Mouse (Mus musculus) neural tube, embryonic 14.5 days (tissue): Measurements from ENCODE around the gene N4bp2l2. TPM values are rescaled to one million over a fixed set of nuclear protein-coding genes. Genes with fewer than 3 reads are reported as not detected.
"Not testable (repeated sequence)": the region's sequence is repeated elsewhere in the genome, so short reads cannot be mapped to it uniquely, and the experiment has no call there.

ENCODE experiments used
- ATAC-seq: fragments of 200-750 bp; cut with Nextera tagmentation; 2 replicates; pipeline ENCODE4 v1.8.0; 2017; ENCODE audit warnings: low read depth, mild to moderate bottlenecking, moderate TSS enrichment, moderate library complexity
- H3K27ac ChIP-seq: fragments of 300-500 bp; sonication (generic); 2 replicates; pipeline ENCODE4 v1.5.1; 2014; ENCODE audit warnings: low read depth, mild to moderate bottlenecking, control low read depth, low read length, moderate library complexity, mixed read lengths
- H3K27me3 ChIP-seq: fragments of 300-500 bp; sonication (generic); 2 replicates; pipeline ENCODE4 v1.6.1; 2014; ENCODE audit warnings: low read length; ENCODE audit not compliant: control insufficient read depth, insufficient read depth
- H3K36me3 ChIP-seq: fragments of 300-500 bp; sonication (generic); 2 replicates; pipeline ENCODE4 v1.6.1; 2014; ENCODE audit warnings: low read length, mixed read lengths; ENCODE audit not compliant: control insufficient read depth, insufficient read depth
- H3K4me1 ChIP-seq: fragments of 300-500 bp; sonication (generic); 2 replicates; pipeline ENCODE4 v1.6.1; 2014; ENCODE audit warnings: low read length; ENCODE audit not compliant: control insufficient read depth, insufficient read depth
- H3K4me2 ChIP-seq: fragments of 300-500 bp; sonication (generic); 2 replicates; pipeline ENCODE4 v1.6.1; 2014; ENCODE audit warnings: mild to moderate bottlenecking, low read depth, low read length, control low read depth
- H3K4me3 ChIP-seq: fragments of 300-500 bp; sonication (generic); 2 replicates; pipeline ENCODE4 v1.5.1; 2014; ENCODE audit warnings: low read depth, low read length, control low read depth, mixed read lengths
- H3K9ac ChIP-seq: fragments of 300-500 bp; sonication (generic); replicated peaks from 2 replicates; pipeline ENCODE4 v1.6.1; 2014; ENCODE audit warnings: low read depth, mild to moderate bottlenecking, control low read depth, low read length, mixed read lengths
- H3K9me3 ChIP-seq: fragments of 300-500 bp; sonication (generic); 2 replicates; pipeline ENCODE4 v1.6.1; 2016; ENCODE audit warnings: low read length; ENCODE audit not compliant: control insufficient read depth
- WGBS: fragments of 180-500 bp; shearing (Covaris S2); extraction: QIAGEN DNeasy Blood & Tissue Kit; methylation state at CpG from one replicate; pipeline ENCODE4 v1.1.7; 2014; 5-methylcytosine and 5-hydroxymethylcytosine counted together
- polyA plus RNA-seq: library from polyadenylated mRNA; unstranded; fragments of >200 nt; fragmentation: Nextera tagmentation; extraction: Ambion mirVana; gene quantifications from 2 replicates; pipeline ENCODE4 v1.2.1, GENCODE M21; 2014

N4bp2l2 gene
- polyA plus RNA-seq, 1 experiment from 2014 or later: 45.4 TPM

- H3K4me2 ChIP-seq: peak overlapping the region; percentile 57
- peak overlapping the region; percentile 94; the same call in 1 of the 2 replicates for H3K9ac ChIP-seq
- H3K4me1 ChIP-seq: peaks cover 8% of the 10 kb centered on the region
- WGBS: 49% methylated on average over 6 of the region's 6 CpGs
- no peaks in the 10 kb centered on the region; the same call in 1 of the 2 replicates for H3K27me3 ChIP-seq
- no peaks in the 10 kb centered on the region for H3K9me3 ChIP-seq
- H3K36me3 ChIP-seq: no peaks in the 10 kb centered on the region
- peak overlapping the region; percentile 81 for H3K4me3 ChIP-seq
- H3K27ac ChIP-seq: no peak overlapping the region
- ATAC-seq: no peak
Observed at GRCm38 (mm10) chr5:150674866-150675265, 8.9 kb upstream of the N4bp2l2 start.

- peaks cover 8% of the 10 kb centered on the region for H3K4me1 ChIP-seq
- peak; percentile 65 for ATAC-seq
- H3K4me3 ChIP-seq: peak overlapping the region; percentile 81
- WGBS: 1% methylated on average over 67 of the region's 91 CpGs
- no peaks in the 10 kb centered on the region for H3K9me3 ChIP-seq
- H3K36me3 ChIP-seq: no peaks in the 10 kb centered on the region
- H3K27me3 ChIP-seq: no peaks in the 10 kb centered on the region; the same call in 1 of the 2 replicates
- peak overlapping the region; percentile 57 for H3K4me2 ChIP-seq
- peak overlapping the region; percentile 94 for H3K9ac ChIP-seq
- H3K27ac ChIP-seq: peak overlapping the region; percentile 97
Observed at GRCm38 (mm10) chr5:150673880-150674621, 8.1 kb upstream of the N4bp2l2 start.

- ATAC-seq: peak; percentile 97
- Histone ChIP-seq H3K36me3 (no peaks in the 10 kb centered on the region), H3K4me2 (peak within 1 kb of the TSS; percentile 57), H3K27me3 (no peaks in the 10 kb centered on the region; the same call in 1 of the 2 replicates), H3K4me1 (peaks cover 8% of the 10 kb centered on the region), H3K9ac (peak within 1 kb of the TSS; percentile 94), H3K4me3 (peak within 1 kb of the TSS; percentile 81), H3K9me3 (no peaks in the 10 kb centered on the region), H3K27ac (peak within 1 kb of the TSS; percentile 97)
- 15% methylated on average over 48 of the region's 49 CpGs for WGBS
Observed at GRCm38 (mm10) chr5:150673153-150673835, 7.3 kb upstream of the N4bp2l2 start, which contains the start of gene Pds5b. Gene Pds5b (plus strand): TSS chr5:150673739.

GRCm38 (mm10) chr5:150672343-150672742 lies 6.4 kb upstream of the N4bp2l2 start:
- no peak overlapping the region for H3K4me3 ChIP-seq
- H3K4me1 ChIP-seq: peaks cover 8% of the 10 kb centered on the region
- ATAC-seq: no peak
- 94% methylated on average over 7 of the region's 7 CpGs for WGBS
- H3K9me3 ChIP-seq: no peaks in the 10 kb centered on the region
- no peak overlapping the region for H3K27ac ChIP-seq
- H3K36me3 ChIP-seq: no peaks in the 10 kb centered on the region
- no peaks in the 10 kb centered on the region; the same call in 1 of the 2 replicates for H3K27me3 ChIP-seq
- H3K4me2 ChIP-seq: no peak overlapping the region
- no peak overlapping the region for H3K9ac ChIP-seq

GRCm38 (mm10) chr5:150668731-150669130 lies 2.7 kb upstream of the N4bp2l2 start:
- H3K27ac ChIP-seq: no peak overlapping the region

GRCm38 (mm10) chr5:150665132-150665954 lies 640 bp downstream of the N4bp2l2 start:
- peak overlapping the region; percentile 87 for H3K9ac ChIP-seq
- H3K27ac ChIP-seq: peak overlapping the region; percentile 88
- peaks cover 12% of the 10 kb centered on the region; the same call in 1 of the 2 replicates for H3K4me1 ChIP-seq
- no peaks in the 10 kb centered on the region for H3K9me3 ChIP-seq
- peak; percentile 99 for ATAC-seq
- under 1% methylated on average over 52 of the region's 52 CpGs for WGBS
- peaks cover 14% of the 10 kb centered on the region for H3K36me3 ChIP-seq
- H3K27me3 ChIP-seq: no peaks in the 10 kb centered on the region
- peak overlapping the region; percentile 73 for H3K4me2 ChIP-seq
- peak overlapping the region; percentile 96 for H3K4me3 ChIP-seq

More at GRCm38 (mm10) chr5:150668731-150669130, 2.7 kb upstream of the N4bp2l2 start:
- no peak overlapping the region for H3K4me3 ChIP-seq
- H3K9me3 ChIP-seq: no peaks in the 10 kb centered on the region
- H3K27me3 ChIP-seq: no peaks in the 10 kb centered on the region
- no peaks in the 10 kb centered on the region for H3K36me3 ChIP-seq
- no peak overlapping the region for H3K9ac ChIP-seq
- no peaks in the 10 kb centered on the region for H3K4me1 ChIP-seq
- 68% methylated on average over 4 of the region's 4 CpGs for WGBS
- no peak for ATAC-seq
- H3K4me2 ChIP-seq: no peak overlapping the region

GRCm38 (mm10) chr5:150664794-150665131 lies 1.2 kb downstream of the N4bp2l2 start:
- Histone ChIP-seq H3K27ac (peak overlapping the region; percentile 88), H3K27me3 (no peaks in the 10 kb centered on the region), H3K4me2 (peak overlapping the region; percentile 73), H3K4me3 (peak overlapping the region; percentile 96), H3K9ac (peak overlapping the region; percentile 87), H3K36me3 (peaks cover 14% of the 10 kb centered on the region), H3K4me1 (peaks cover 12% of the 10 kb centered on the region; the same call in 1 of the 2 replicates), H3K9me3 (no peaks in the 10 kb centered on the region)
- no peak for ATAC-seq
- WGBS: 4% methylated on average over 10 of the region's 10 CpGs

- WGBS: 87% methylated on average over 7 of the region's 7 CpGs
- H3K4me3 ChIP-seq, H3K27me3 ChIP-seq, H3K27ac ChIP-seq, H3K9ac ChIP-seq, ATAC-seq, H3K9me3 ChIP-seq: not testable (repeated sequence)
- Histone ChIP-seq H3K4me2 (0 out of 2 replicates have a peak overlapping the region, but pooled peaks have one; percentile 73), H3K4me1 (peaks cover 12% of the 10 kb centered on the region; the same call in 1 of the 2 replicates), H3K36me3 (peaks cover 14% of the 10 kb centered on the region)
Observed at GRCm38 (mm10) chr5:150663926-150664325, 2.1 kb downstream of the N4bp2l2 start.
